Mouse (Mus musculus): ENCODE measurements around the gene Papss2. TPM values are rescaled to one million over a fixed set of nuclear protein-coding genes. Genes with fewer than 3 reads are reported as not detected.

Papss2 gene
- polyA plus RNA-seq, 1 experiment from 2014 or later = 3.5 TPM

DNA sequence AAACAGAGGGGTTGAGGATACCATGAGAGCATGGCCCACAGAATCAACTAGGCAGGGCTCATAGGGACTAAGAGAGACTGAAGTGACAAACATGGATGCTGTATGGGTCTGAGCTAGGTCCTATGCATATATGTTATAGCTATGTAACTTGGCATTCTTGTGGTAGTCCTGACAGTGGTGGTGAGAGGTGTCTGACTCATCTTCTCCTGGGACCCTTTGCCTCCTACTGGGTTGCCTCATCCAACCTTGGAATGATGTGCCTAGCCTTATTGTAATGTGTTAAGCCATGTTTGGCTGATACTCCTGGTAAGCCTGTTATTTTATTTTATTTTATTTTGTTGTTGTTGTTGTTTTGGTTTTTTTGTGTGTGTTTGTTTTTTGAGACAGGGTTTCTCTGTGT is 120.1 kb downstream of the Papss2 start:
- no peak for ATAC-seq (replicated peaks; ENCODE audit: low FRiP score)

More for the DNA sequence above, 120.1 kb downstream of the Papss2 start:
- Histone ChIP-seq H3K36me3 (ENCODE audit: control insufficient read depth, insufficient read depth, low read length) (no peaks in the 10 kb centered on the region), H3K4me1 (replicated peaks; ENCODE audit: control insufficient read depth, insufficient read depth, low read length) (peaks cover 12% of the 10 kb centered on the region), H3K4me2 (no peak overlapping the region), H3K9me3 (ENCODE audit: control insufficient read depth, low read length) (no peaks in the 10 kb centered on the region), H3K9ac (ENCODE audit: low read depth, low read length) (no peak overlapping the region), H3K27ac (ENCODE audit: low read depth, low read length) (no peak overlapping the region), H3K4me3 (ENCODE audit: low read depth, low read length) (no peak overlapping the region), H3K27me3 (replicated peaks; ENCODE audit: control insufficient read depth, insufficient read depth, low read length) (no peaks in the 10 kb centered on the region)
- DNase-seq (ENCODE audit: low spot score) = no peak

Other genes with a start within 250 kb of the Papss2 start
- gene Sgms1, start 206.1 kb upstream of the Papss2 start, polyA plus RNA-seq (2014; fragmentation: Nextera tagmentation; extraction: Ambion mirVana) = 31.4 and 32.0 TPM in 2 replicates
- 144 and 148 TPM in 2 replicates for gene Rpl9-ps6, start 129.2 kb upstream of the Papss2 start, polyA plus RNA-seq (2014; fragmentation: Nextera tagmentation; extraction: Ambion mirVana)
- 137 and 153 TPM in 2 replicates for gene Minpp1, start 110.0 kb upstream of the Papss2 start, polyA plus RNA-seq (2014; fragmentation: Nextera tagmentation; extraction: Ambion mirVana)
- gene Atad1, start 144.0 kb downstream of the Papss2 start, polyA plus RNA-seq (2014; fragmentation: Nextera tagmentation; extraction: Ambion mirVana) = 58.3 and 58.6 TPM in 2 replicates
- gene Pten, start 161.7 kb downstream of the Papss2 start, polyA plus RNA-seq (2014; fragmentation: Nextera tagmentation; extraction: Ambion mirVana) = 6.6 and 6.8 TPM in 2 replicates